Mouse (Mus musculus): Measurements from ENCODE around the gene Erp44. TPM values are rescaled to one million over a fixed set of nuclear protein-coding genes. Genes with fewer than 3 reads are reported as not detected.

Erp44 gene
- total RNA-seq (2022), result 10 to 100 TPM; 56.2 to 74.6 (median 68.8) TPM

DNA sequence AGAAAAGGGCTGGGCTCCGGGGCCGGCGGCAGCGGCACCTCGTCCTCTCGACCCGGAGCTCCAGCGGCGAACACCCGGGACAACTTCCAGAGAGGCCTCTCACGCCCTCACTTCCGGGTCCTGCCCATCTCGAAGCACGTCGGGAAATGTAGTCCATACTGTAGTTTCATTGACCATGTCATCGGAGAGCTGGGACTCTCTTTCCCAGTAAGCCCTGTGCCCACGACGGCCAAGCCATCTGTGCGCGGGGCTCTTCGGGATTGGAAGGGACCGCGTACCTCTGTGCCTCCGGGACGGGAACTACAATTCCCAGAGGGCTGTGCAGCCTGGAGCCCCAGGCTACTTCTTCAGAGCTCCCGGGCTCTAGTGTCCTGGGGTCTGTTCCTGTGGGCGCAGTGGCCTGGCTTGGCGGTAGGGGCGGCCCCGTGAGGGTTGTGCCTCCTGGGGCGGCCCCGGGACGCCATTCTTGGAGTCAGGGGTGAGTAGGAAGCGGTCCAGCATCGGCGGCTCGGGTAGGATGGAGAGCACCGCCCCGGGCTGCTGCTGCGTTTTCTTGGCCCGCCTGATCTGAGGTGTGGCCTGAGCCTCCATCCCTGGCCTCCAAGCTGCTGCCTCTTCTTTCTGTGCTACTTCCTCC lies at the start of gene Erp44, which contains the start of gene Invs:
Gene Erp44, minus strand, starts transcription at position 61 of the 637 bp plus-strand sequence.
Gene Invs, plus strand, starts transcription at position 263 of the 637 bp plus-strand sequence.
- DNase-seq, result peak; percentile 97

DNA sequence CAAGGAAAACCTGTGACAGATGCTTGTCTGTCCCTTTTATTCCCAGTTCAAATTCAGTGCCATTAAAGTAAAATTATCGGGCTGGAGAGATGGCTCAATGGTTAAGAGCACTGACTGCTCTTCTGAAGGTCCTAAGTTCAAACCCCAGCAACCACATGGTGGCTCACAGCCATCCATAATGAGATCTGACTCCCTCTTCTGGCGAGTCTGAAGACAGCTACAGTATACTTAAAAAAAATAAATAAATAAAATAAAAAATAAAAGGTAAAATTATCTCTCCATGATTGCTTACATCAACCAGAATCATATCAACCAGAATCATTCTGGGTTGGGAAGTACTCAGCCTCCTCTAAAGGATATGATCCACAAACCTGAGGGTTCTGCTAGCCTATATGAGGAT lies 48.7 kb upstream of the Erp44 start:
- no peak for DNase-seq

DNA sequence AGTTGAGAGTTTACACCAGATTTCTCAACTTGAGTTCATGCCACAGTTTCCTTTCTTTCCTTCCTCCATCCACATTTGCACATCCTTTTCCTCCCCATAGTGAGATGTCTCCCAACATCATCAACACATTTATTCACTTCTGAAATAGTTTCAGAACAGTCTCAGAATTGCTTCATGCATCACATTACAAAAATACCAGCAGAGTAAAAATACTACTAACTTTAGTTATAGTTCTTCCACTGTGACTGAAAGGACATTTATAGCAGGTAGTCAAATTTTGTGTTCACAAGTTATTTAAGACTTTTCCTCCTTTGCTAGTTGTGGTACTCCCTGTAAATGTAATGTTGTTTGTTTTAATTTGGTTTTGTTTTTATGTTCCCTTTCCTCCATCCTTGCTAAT lies 47.8 kb upstream of the Erp44 start:
- DNase-seq, result no peak

DNA sequence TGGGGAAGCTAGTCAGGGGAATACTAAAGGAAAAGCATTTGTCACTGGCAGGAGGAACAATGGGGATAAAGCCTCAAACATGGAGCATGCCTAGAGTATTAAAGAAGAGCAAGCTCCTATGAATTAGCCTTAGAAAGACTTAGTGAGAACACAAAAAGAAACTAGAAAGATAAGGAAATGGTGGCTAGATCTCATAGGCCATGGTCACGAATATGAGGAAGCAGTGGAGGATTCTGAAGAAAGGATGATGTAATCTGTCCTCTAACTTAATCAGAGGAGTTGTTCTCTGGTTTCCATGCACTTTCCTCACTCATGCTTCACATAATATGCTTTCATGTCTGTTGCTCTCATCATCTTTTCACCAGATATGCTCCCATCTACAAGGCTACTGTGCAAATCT lies 42.7 kb upstream of the Erp44 start:
- DNase-seq, result no peak

DNA sequence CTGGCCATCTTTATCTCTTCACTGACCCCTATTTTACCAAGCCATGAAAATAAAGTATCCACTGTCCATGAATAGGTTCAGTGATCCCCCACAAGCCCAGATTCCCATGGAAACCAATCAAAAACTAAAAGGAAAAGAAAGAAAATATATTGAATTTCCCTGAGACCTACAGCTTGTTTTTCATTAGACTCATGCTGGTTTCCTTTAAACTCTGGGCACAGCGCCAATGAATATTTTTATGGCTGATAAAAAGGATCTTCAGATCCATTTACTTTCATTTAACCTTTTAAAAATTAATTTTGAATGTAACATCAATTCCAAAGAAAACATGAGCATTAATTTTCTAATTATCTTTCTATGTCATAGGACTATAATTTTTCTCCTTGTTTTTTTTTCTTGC lies 41.9 kb upstream of the Erp44 start:
- no peak for DNase-seq

DNA sequence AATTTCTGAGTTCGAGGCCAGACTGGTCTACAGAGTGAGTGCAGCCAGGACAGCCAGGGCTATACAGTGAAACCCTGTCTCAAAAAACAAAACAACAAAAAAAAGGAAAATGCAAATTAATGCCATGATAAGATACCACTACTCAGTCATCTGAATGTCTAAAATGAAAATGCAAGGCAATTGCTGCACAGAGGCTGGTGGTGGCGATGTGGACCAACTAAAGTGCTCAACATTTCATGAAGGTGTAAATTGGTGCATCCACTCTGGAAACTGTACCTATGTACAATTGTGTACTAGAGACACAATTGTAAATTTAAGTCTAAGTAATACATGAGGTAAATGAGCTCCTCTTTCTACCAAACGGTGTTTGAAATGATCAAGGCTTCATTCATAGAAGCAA lies 36.7 kb upstream of the Erp44 start:
- no peak for DNase-seq

DNA sequence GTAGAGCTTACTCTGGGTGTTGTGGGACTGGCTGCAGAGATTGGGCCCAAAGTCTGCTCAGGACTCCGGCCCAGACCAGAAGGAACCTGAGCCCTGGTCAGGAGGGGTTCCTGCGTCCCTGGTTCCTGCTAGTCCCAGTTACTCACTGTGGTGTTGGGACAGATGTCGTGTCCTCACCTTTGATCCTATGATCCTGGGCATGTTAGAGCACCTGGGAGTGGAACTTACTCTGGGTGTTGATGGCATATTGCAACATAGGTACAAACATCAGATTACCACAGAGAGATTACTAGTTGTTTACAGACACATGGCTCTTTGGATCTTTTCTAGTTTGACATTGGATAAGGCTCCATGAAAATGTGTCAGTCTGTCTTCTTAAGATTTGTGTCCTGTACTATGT lies 35.5 kb upstream of the Erp44 start:
- DNase-seq, result no peak

DNA sequence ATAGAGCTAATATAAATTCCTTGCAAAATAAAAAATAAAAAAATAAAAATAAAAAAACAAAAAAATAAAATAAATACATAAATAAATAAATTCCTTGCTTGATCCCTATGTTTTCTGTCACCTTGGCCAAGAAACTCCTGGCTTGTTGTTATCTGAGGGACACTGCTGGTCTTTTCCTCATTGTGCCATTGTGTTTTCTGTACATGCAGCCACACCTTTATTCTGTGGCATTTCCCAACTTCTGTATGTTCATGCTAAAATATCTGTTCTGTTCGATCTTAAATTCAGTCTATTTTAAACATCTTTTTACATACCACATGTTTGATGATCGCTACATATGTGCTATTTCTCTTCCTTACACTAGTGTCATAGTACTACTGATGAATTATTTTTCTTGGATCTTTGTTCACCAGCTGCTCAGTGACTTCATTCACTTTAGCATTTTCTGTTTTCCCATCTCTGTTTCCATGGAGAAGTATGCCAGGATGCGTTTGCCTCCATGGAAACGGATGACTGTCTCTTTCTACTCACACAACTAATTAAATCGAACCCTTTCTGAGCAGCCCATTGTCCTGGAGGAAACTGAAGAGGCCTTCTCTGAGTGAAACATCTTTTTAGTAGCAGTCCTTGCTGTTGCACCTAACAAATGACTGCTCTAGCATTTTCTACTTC lies 7.9 kb upstream of the Erp44 start:
- DNase-seq, result no peak

DNA sequence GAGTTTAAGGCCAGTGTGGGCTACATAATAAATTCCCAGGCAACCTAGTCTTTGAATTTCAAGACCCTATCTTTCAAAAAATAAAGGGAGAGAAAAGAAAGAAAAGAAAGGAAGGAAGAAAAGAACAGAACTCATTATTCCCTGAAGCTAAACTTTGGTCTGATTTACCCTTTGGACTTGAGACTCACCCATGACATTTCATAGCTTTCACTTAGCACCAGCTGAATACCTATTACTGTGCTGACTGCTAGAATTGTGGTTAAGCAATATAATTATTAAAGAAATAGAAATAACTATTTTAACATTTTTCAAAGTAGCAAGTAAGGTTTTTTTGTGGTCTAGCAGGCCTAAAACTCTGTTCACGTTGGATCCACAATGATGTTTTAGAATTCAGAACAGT lies 1.8 kb upstream of the Erp44 start:
- no peak for DNase-seq

DNA sequence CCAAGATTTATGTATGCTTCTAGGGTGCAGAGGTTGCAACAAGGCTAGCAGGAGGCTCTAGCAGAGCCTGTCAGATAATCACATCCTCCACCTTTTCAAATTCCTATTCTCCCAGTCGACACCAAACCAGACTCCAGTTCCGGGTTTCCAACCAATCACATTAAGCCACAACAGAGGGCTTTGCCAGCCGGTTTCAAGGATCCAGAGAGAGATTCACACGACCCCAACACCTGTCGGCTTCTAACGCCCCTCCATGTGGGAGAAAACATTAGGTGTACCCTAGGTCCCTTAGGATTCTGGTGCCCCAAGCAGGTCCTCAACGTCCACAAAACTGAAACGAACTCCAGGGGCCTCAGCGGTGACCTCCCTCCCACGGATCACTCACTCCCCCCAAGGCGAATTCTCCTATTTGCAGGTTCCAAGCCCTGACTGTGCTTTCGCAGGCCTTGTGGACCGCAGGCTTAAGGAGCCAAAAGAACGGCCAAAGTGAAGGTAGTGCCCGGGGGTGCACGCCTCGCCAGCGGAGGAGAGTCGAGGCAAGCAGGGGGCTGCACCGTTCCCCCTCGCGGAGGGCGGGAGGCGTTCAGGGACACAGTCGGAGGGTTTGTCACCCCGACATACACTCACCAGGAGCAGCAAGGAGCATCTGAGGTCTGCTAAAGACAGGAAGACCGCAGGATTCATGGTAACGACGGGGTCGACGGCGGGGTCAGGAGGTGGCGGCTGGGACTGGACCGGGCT lies 431 bp downstream of the Erp44 start:
- DNase-seq, result no peak

DNA sequence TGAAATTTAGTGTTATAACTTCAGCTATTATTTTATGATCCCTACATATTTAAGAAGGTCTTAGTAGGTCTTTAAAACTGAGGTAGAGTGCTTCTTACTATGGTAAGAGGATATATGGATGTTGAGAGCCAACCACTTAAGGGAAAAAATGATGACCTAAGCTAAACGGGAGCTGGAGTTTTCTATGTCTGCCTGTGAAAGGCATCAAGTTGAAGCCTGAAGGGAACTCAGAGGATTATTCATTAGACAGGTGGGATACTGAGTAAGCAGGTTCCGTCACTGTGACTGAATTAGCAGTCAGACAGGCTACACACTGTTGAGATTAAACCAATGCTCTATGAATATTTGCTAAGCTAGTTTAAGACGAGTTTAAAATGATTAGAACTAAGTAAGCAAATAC lies 2.3 kb downstream of the Erp44 start:
- DNase-seq, result no peak

DNA sequence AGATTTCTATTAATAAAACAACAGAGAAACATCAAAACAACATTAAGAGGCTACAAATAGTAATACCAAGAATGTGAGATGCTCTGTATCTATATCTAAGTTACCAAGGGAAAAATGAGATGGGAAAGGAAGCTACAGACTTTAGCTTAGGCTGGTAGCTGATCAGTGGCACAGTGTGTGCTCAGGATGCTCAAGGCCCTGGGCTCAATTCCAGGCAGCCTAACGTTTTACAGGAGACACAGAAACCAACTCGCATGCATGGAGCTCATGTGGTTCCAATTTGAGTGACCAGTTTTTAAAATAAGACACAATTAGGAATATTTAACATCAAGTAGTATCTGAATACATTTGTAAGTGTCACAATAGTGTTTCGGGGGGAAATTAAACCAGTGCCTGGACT lies 3.6 kb downstream of the Erp44 start:
- DNase-seq, result no peak

DNA sequence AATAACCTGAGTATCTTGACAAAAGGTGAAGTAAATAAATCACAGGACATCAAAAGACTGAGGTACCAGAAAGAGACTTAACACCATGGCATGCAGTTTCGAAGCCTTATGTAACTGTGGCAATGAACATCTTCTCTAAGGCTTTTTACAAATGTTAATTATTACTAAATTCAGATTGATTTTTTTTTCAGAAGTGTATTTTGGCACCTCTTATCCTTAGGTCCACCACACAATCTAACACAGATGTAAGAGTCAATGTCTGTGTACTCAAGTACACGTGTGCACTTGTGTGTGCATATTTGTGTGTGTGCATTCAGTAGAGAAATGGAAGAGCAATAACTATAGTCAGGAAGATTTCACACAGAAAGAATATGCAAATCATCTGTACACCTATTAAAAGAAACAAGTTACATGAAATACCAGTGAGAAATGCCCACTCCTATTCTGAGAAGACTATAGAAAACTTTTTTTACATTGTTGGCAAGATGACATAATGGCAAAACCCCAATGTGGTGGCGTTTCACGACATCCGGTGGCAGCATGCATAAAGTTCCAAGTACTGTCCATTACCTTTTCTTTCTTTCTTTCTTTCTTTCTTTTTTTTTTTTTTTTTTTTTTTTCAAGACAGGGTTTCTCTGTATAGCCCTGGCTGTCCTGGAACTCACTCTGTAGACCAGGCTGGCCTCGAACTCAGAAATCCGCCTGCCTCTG lies 6.1 kb downstream of the Erp44 start:
- no peak for DNase-seq

DNA sequence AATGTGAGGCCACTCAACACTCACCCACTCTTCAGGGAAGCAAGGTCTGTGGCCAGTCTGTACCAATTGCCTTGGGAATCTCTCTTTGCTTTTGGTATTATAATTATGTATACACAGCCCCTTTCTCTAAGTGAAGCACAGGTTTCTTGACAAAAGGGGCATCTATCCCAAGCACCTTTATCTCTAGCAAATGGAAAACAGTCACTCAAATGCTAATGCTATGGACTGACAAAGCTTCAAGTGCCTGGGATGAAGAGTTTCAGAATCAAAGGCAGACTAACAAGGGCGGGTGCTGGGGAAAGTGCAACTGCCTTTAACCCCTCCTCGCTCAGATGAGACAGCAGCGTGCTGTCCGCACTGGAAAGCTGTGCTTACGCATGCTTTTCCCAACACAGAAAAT lies 7.5 kb downstream of the Erp44 start:
- no peak for DNase-seq

DNA sequence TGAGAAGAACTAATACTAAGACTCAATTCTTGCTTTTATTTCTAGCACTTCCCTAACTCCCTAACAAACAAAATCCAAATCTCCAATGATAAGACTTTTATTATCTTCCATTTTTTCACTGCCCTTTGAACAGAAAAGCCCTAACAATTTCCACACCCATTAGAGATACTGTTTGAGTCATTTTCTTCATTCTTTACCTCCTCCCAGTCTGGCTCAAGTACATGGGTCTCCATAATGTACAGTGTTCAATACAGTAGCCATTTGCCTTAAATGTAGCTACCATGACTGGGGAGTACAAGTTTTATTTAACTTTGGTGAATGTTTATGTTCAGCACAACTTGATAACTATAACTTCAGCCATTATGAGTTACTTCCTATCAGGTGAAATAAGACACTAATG lies 8.8 kb downstream of the Erp44 start:
- no peak for DNase-seq

DNA sequence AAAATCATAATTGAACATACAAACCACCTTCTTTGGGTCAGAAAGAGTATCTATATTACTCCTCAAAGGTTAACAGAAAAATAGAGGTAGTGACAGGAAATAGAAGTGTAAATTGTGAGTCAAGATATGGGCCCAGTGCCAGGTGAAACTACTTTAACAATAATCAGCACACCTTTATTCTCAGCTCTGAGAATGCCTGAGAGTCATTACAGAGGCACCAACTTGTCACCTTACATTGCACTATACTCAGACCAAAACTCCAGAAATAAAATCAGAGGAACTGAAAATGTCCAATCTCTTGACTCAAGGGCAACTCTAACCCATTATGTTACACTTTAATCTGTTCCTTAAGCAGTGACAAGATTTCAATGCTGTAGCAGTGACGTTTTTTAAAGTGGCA lies 11.2 kb downstream of the Erp44 start:
- no peak for DNase-seq

DNA sequence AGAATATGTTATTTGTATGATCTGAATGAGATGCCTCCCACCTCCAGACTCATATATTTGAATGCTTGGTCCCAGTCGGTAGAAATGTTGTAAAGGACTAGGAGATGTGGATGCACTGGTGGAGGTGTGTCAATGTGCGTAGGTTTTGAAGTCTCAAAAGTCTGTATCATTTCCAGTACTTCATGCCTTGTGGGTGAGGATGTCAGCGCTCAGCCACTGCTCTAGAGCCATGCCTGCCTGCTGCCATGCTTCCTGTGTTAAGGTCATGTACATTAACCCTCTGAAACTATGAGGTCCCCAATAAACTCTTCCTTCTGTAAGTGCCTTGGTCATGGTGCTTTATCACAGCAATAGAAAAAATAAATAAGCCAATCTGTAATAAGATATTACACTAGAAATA lies 11.7 kb downstream of the Erp44 start:
- no peak for DNase-seq

DNA sequence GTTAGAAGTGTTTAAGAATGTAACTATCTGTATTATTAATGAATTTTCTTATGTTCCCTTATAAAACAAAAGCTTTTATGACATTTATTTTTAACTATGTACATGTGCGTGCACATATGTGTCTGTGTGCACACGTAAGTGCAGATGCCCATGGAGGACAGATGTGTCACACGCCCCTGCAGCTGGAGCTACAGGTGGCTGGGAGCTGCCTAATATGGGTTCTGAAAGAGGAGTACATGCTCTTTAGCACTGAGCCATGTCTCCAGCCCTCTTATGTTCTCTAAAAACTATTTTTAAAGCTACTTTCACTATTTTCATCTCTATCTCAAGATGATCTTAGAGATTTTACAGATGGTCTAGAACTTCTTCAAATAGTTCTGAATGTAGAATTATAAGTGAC lies 21.3 kb downstream of the Erp44 start:
- no peak for DNase-seq

DNA sequence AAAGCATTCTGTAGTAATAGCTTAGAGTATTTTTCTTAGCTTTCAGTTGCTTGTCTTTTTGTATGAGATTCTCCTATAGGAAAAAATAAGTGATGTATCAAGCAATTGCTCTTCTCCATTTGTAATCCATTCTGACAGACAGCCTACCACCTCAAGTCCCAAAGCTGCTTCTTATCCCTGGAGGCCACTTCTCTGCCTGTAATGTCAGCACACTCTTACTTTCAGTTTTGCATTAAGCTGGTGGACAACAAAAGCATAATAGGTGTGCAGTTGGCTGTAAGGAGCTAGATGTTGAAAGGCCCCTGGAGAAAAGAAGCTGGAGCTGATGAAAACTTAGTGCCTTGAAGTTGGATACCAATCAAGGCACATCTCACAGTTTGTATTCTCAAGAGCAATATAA lies 26.1 kb downstream of the Erp44 start:
- no peak for DNase-seq

DNA sequence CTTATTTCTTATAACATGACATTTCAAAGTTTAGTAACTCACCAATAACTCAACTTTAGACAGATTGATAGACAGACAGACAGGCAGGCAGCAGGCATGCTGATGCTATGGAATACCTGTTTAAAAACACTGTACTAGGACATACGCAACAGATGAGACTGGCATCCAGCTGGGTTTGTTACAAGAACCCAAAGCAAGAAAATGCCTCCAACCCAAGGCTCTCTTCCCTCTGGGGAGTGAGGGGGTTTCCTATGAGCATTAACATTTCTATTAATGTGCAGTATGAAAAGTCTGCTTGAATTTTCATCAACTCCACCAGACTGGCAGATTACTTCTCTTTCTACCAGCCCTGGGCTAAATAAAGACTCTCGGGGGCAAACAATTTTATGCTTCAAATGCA lies 35.1 kb downstream of the Erp44 start:
- no peak for DNase-seq

DNA sequence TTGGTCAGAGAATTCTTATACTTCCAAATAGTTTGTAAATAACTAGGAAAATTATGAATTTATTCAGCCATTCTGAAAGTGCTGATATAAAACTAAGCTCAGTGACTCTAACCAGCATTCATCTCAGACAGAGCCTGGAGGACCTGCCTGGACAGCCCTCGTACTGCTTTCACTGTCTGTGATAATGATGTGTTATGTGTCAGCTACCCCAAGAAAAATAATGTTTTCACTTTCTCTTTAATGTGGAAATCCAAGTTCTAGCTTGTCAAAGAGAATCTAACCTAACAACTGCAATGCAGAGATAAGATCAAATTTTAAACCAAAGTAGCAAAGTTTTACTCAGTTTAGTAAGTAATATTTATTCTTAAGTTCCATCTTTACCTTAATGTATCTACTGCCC lies 35.6 kb downstream of the Erp44 start:
- no peak for DNase-seq

DNA sequence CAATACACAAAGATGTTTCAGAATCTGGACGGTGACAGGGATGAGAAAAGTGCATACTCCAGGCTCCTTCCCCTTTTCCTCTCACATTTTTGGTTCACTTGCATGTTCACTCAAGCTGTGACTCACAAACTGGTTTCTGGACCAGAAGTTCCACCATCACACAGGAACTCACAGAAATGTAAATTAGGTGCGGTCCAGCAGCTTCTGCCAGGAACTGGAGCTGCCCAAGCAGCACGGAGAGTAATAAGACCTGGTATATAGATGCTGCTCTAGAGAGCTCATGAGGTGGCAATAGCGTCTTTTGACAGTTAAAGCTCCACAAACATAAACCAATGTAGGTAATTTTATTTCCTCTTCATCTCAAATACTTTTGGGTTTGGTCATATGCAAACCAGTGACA lies 36.9 kb downstream of the Erp44 start:
- DNase-seq, result no peak

DNA sequence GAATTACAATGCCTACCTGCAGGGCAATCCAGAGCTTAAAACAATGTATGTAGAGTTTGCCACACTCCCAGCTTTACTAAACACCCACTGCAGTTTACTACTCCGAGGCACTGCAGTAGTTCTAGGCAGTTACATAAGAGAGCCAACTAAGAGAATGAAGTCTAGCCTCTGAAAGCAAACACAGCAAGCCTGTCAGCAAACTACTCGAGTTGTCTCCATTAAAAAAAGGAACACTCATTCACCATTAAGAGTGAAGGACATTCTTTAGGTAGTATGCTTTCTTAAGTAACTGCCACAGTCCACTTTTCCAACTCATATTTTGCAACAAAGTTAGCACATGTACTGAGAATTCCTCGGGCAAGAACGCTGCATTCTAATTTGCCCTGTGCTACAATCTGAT lies 40.3 kb downstream of the Erp44 start:
- DNase-seq, result no peak
